In genomic region chr8:107502407-107502806, GRCm38 (mm10) we compare ENCODE assay signal across 12 mouse cellular contexts.
DNase-seq lines count a peak whose midpoint lies in the region; ATAC-seq and TF ChIP-seq lines count a peak whose summit lies in the region.
"Had no signal": no experiment of that assay in that cellular context is flagged by ENCODE, and none has a peak within 500 bp of the region (broad histone marks: within the 10 kb centered on the region; RNA-seq: fewer than 3 reads in every experiment).

No protein-coding gene starts in this region.

- H3K27me3 ChIP-seq in midbrain, embryonic 11.5 days (ENCODE audit: control insufficient read depth, insufficient read depth, low read length), result no peaks in the 10 kb centered on the region
- H3K27me3 ChIP-seq in midbrain, embryonic 14.5 days (ENCODE audit: control insufficient read depth, insufficient read depth, low read length), result no peaks in the 10 kb centered on the region
- H3K27me3 ChIP-seq: heart, embryonic 13.5 days had no signal

- no peaks in the 10 kb centered on the region; the same call in 1 of the 2 replicates for H3K36me3 ChIP-seq in midbrain, embryonic 11.5 days (ENCODE audit: control insufficient read depth, insufficient read depth, low read length)
- H3K36me3 ChIP-seq in midbrain, embryonic 14.5 days (ENCODE audit: control insufficient read depth, insufficient read depth, low read length), result peaks cover 13% of the 10 kb centered on the region

- no peak for TF ChIP-seq POLR2A in bone marrow macrophage, adult 2 months (IDR thresholded peaks at IDR 0.05; ENCODE audit: borderline replicate concordance, low read depth, low read length)

- no peak overlapping the region for H3K27ac ChIP-seq in midbrain, embryonic 11.5 days (ENCODE audit: low read depth, low read length)
- H3K27ac ChIP-seq in midbrain, embryonic 14.5 days (replicated peaks; ENCODE audit: low read depth, low read length), result no peak overlapping the region
- H3K27ac ChIP-seq in bone marrow macrophage, adult 2 months (ENCODE audit: insufficient read depth, low read depth, low read length), result peak overlapping the region; percentile 100

- WGBS in midbrain, embryonic 11.5 days, result 92% methylated on average over 8 of the region's 8 CpGs
- WGBS in midbrain, embryonic 14.5 days, result 92% methylated on average over 8 of the region's 8 CpGs

- H3K9ac ChIP-seq in midbrain, embryonic 11.5 days (ENCODE audit: low read length), result no peak overlapping the region
- no peak overlapping the region for H3K9ac ChIP-seq in midbrain, embryonic 14.5 days (replicated peaks; ENCODE audit: low read length)
- H3K9ac ChIP-seq: heart, embryonic 13.5 days had no signal

- H3K4me1 ChIP-seq in midbrain, embryonic 11.5 days (ENCODE audit: control insufficient read depth, insufficient read depth, low read length), result no peaks in the 10 kb centered on the region; the same call in 1 of the 2 replicates
- H3K4me1 ChIP-seq in midbrain, embryonic 14.5 days (ENCODE audit: control insufficient read depth, insufficient read depth, low read length), result no peaks in the 10 kb centered on the region
- H3K4me1 ChIP-seq in bone marrow macrophage, adult 2 months (ENCODE audit: control insufficient read depth, insufficient read depth, low read length), result peaks cover 52% of the 10 kb centered on the region

- no peak overlapping the region for H3K4me3 ChIP-seq in midbrain, embryonic 11.5 days (ENCODE audit: low read depth, low read length)
- H3K4me3 ChIP-seq in midbrain, embryonic 14.5 days (replicated peaks; ENCODE audit: low read depth, low read length), result no peak overlapping the region
- H3K4me3 ChIP-seq in bone marrow macrophage, adult 2 months (ENCODE audit: insufficient read depth, low read length), result peak overlapping the region; percentile 38
- H3K4me3 ChIP-seq: heart, embryonic 13.5 days had no signal

- intact Hi-C loops in left cerebral cortex, postnatal 25 days (cut with DNase I), result no loop called here

- no peak overlapping the region for H3K4me2 ChIP-seq in midbrain, embryonic 11.5 days
- no peak overlapping the region for H3K4me2 ChIP-seq in midbrain, embryonic 14.5 days (ENCODE audit: low read length)
- H3K4me2 ChIP-seq: heart, embryonic 13.5 days had no signal

- no peaks in the 10 kb centered on the region for H3K9me3 ChIP-seq in midbrain, embryonic 11.5 days (ENCODE audit: control insufficient read depth, low read length)
- no peaks in the 10 kb centered on the region for H3K9me3 ChIP-seq in midbrain, embryonic 14.5 days (ENCODE audit: control insufficient read depth, low read length)
- H3K9me3 ChIP-seq: heart, embryonic 13.5 days had no signal

- no peak for ATAC-seq in midbrain, embryonic 11.5 days (ENCODE audit: low FRiP score)
- ATAC-seq in midbrain, embryonic 14.5 days (ENCODE audit: low FRiP score, low TSS enrichment), result no peak
- ATAC-seq in granulocyte monocyte progenitor cell, adult 5-6 weeks (replicated peaks; ENCODE audit: poor library complexity, severe bottlenecking), result peak; percentile 73
- ATAC-seq in megakaryocyte, adult 5-6 weeks (ENCODE audit: poor library complexity, severe bottlenecking), result peak; percentile 68

- no peak for TF ChIP-seq CTCF in bone marrow macrophage, adult 2 months (IDR thresholded peaks at IDR 0.05; ENCODE audit: low read depth, low read length)

- peak; percentile 72 for DNase-seq in midbrain, embryonic 11.5 days (ENCODE audit: low spot score, missing footprints)
- no peak for DNase-seq in midbrain, embryonic 14.5 days
- DNase-seq in left cerebral cortex, postnatal 25 days (ENCODE audit: low spot score in 2 of 2), result no peak
- DNase-seq in kidney, postnatal 25 days, result no peak
- DNase-seq in lung, postnatal 25 days (ENCODE audit: low spot score), result no peak
- DNase-seq: cerebellum, postnatal 10 days; kidney, postnatal 10 days; lung, postnatal 14 days had no signal

Comparison
In these comparisons a context has a peak if more than half of its experiments do, and no peak if none do; other contexts are left out.
1. ATAC-seq: peak in granulocyte monocyte progenitor cell, adult 5-6 weeks (single experiment) and megakaryocyte, adult 5-6 weeks (single experiment); none in midbrain, embryonic 11.5 days (single experiment) and midbrain, embryonic 14.5 days (single experiment).